Mouse (Mus musculus): ENCODE results near the gene C9orf72.
"Not testable (repeated sequence)": the region's sequence is repeated elsewhere in the genome, so short reads cannot be mapped to it uniquely, and the experiment has no call there.

The C9orf72 gene

DNA sequence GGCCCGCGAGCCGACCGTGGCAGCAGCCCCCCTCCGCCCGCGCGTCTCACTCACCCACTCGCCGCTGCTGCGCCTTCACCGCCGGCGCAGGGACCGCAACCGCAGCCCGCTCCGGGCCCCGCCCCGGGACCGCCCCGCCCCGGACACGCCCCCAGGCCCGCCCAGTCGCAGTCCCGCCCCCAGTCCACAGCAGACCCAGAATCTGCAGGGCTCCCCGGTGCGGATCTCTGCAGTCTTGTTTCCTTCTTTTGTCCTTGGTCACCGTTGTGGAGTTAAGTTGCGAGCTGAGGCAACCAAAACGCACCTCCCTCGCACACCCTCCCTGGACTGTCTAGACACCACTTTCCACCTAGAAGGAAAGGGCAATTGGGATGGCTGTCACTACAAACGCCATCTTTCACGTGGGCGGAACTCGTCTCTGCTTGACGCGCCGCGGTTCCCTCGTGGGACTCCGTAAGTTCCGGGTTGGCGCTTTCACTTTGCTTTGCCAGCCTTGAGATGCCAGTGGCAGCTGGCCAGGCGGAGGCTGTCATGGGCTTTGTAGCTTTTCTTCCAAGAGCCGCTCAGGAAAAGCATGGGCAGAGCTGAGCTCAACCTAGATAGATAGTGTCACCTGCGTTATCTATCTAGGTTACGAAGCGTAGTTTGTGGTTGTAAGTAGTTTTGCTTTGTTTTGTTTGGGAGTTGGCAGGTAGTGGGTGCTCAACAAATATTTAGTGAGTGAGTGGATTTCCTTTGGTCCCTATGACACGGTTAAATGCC is at the start of gene C9orf72:
Gene C9orf72 (minus strand): TSS at position 442 of the 762 bp plus-strand sequence.
- DNase-seq: peak; percentile 97

DNA sequence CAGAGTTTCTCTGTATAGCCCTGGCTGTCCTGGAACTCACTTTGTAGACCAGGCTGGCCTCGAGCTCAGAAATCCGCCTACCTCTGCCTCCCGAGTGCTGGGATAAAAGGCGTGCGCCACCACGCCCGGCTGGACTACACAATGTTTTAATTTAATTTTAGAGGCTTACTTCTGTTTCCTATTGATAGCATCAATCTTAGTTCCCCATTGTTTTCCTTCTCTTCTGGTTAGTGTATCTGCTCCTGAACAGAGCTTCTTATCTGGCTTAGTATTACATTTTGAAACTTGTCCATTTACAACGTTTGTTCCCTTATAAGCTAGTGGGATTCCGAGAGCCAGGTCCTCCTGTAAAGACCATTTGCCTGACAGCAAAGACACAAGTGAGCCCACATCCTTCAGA is 33.0 kb upstream of the C9orf72 start:
- no peak for DNase-seq

- DNase-seq: no peak
Measured at GRCm38 (mm10) chr4:35244023-35244422, 18.0 kb upstream of the C9orf72 start.

DNA sequence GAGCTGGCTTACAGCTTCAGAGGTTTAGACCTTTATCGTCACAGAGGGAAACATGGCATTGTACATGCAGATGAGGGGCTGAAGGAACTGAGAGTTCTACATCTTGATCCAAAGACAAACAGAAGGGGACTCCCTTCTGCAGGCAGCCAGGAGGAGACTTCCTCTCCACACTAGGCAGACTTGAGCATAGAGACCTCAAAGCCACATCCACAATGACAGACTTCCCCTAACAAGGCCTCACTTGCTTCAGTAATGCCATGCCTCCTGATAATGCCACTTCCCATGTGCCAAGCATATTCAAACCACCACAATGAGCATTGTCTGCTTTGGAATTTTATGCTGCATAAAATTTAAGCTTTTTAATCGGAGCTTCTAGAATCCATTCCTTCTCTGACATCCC is 15.8 kb upstream of the C9orf72 start:
- DNase-seq: no peak

DNA sequence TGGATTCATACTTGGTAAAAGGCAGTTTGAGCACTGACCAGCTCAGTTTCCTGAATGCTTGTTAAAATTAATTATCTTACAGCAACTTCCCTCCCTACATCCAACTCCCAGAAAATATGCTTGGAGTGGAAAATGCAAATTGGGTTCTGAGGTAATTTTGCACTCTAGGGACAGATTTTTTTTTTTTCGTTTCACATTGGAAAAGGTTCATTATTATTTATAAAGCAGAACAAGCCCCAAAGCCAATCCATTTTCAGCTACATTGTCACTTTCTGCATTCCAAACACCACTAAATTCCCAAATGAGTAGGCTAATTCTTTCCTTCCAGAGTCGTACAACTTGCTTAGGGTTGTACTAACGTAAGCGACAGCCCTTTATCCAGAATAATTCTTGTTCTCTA is 12.7 kb upstream of the C9orf72 start:
- no peak for DNase-seq

DNA sequence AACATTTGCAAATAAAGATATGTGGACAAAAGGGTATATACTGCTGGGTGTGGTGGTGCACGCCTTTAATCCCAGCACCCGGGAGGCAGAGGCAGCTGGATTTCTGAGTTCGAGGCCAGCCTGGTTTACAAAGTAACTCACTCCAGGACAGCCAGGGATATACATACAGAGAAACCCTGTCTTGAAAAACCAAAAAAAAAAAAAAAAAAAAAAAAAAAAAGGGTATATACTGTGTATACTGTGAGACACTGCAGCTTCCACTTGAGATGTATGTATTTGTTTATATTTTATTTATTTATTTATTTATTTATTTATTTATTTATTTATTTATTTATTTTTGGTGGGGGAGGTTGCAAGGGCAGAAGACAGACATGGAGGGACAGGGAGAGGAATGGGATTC is 12.3 kb upstream of the C9orf72 start:
- not testable (repeated sequence) for DNase-seq

DNA sequence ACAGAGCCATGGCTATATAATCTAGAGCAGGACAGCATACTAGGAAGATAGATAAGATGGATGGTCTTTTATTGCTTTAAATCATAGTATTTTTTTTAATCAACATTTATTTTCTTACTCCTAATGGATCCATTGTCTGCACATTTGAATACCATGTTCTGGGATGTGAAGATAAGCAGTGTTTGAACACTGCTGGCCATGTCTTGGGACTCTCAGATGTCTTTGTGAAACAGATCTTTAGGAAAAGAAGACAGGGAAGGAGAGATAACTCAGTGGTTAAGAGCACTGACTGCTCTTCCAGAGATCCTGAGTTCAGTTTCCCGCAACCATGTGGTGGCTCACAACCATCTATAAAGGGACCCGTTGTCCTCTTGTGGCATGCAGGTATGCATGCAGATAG is 10.3 kb upstream of the C9orf72 start:
- DNase-seq: no peak

DNA sequence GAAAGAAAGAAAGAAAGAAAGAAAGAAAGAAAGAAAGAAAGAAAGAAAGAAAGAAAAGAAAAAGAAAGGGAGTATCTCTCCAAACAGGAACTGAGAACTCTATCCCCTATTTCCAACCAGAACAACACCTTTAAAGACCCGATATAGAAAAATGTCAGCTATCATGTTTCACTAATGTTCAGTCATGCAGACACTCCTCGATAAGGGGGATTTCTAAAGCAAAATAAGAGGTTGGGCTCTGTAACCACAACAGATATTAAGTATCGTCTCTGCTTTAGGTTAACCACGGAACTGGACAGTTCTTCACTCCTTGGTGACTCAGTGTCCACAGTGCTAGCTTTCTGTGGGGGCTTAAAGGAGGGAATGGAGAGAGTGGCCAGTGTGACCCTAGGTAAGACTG is 2.3 kb upstream of the C9orf72 start:
- no peak for DNase-seq

DNA sequence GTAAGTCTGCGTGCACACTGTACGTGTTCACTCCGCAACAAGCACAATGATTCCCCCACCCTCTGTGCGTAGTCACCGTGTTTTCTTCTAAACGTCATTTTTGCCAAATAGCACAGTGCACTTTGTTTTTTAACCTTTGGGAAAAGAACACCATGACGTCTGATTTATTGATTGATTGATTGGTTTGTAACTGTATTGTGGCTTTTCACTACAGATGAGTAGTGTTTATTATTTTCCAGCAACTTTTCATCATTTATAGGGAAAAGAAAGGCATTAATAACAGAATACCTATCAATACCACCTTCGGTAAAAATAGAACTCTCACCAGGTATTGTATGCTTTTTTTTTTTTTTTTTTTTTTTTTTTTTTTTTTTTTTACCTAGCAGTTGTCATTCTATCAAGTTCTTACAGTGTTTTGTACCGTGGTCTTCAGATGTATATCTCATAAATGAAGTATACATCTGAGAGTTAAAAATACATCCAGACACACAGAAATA is 569 bp upstream of the C9orf72 start:
- no peak for DNase-seq

DNA sequence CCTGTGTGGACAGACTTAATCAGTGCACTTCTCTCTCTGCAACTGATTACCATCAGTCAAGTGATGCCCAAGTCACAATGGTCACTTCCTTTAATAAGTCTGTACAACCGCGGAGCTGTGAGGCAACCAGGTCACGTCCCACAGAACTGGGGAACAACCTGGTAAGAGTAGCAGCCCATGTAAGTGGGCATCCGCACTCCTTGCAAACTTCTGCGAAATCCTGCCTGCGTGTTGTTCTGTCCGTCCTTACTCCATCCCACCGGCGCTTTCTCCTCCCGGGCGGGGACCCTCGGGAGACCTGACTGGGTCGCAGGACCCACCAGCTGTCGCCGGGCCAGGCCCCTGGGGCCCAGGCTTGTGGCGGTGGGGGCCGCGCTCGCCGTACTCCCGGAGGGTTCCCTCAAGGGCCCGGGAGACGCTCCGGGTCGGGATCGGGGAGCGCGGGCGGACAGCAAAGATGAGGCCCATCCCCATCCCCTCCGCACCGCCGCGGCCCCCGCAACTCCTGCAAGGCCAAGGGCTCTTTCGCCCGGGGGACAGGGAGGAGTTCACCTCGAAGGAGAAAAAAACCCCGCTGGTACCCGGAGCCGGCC is 738 bp downstream of the C9orf72 start:
- no peak for DNase-seq

DNA sequence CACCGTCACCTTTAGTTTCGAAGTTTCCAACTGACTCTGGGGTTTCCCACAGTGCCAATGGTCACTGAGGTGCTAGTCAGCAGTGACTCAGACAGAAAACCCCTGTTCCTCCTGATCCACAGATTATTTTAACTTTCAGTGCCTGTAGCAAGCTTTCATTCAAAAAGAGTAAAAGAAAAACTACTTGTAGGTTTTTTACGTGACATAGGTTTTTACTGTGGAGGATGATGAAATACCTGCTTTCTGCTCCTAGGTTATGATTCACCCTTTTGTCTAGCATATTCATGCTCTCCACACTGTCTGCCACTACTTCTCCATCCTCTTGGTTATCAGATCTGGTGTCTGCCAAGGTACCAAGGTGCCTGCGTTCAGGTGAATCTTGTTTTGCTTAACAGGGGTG is 1.9 kb downstream of the C9orf72 start:
- DNase-seq: no peak

DNA sequence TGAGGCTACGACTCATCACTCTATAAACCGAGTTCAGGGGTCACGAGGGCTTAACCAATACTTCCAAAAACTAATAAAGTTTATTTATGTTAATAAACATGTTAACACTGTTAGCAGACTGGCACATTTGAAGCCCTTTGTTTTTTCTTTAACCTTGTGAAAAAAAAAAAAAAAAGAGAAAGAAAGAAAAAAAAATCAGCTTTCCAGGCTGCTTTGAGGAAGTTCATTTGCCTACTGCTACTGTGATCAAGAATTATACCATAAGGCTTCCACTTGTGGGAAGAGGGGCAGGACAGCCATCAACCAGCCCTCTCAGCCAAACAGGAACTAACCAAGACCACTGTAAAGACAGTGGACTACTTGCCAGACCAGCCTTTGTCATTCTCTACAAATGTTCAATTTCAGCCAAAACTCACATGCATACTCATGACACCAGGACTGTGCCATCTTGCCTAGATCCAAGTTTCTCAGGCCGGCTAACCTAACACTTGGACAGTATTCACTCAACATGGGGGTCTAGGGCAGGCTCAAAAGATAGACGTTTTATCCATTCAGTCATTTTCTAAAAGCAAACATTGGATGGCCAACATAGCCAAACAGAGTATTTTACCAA is 2.5 kb downstream of the C9orf72 start:
- DNase-seq: no peak

DNA sequence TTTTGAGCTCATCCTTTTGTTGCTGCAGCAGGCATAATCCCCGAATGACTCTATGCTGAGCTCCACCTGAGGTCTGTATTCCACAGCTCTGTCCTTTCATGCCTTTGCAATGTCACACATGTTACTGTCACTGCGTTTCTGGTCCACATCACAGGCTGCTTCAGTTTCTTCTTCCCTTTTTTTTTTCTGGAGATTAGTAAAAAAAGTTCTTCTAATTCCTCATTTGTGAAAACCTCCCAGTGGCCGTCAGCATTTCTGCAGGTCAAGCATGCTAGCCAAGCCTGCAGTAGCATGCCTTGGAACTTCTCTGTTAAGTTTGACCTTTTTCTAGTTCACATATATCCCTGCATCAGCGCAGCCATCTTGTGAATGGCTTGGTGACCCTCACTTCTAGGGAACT is 4.1 kb downstream of the C9orf72 start:
- DNase-seq: no peak

DNA sequence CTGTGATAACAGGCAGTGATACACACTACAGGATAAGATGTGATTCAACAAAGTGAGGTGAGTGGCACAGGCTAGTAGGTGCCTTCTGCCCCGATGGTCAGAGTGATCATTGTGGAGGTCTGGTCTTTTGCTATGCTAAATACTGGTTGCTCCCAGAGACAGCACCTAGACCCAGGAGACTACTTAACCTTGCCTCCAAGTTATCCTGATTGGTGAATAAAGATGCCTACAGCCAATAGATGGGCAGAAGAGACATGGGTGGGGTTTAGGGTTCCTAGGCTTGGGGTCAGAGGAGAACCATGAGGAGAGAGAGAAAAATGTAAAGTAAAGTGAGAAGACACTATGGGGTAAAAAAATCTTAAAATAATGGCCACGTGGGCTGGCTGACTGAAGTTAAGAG is 4.8 kb downstream of the C9orf72 start:
- no peak for DNase-seq

- DNase-seq: no peak
Measured at GRCm38 (mm10) chr4:35220108-35220731, 5.8 kb downstream of the C9orf72 start.

DNA sequence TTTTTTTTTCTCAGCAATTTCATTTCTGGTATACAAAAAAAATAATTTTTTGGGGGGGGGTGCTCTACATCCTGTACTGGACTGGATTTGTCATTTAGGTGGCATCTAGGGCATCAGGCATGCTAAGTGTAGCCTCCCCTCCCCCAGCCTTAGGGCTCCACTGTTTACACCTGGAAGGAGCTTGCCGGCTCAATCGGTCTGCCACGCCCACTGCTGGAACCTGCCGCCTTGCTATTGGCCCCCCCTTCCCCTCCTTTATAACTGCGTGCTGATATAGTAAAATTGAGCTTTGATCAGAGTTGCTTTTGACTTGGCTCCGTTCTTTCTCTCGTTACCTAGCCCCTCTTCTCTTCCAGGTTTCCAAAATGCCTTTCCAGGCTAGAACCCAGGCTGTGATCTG is 21.3 kb downstream of the C9orf72 start:
- DNase-seq: no peak

DNA sequence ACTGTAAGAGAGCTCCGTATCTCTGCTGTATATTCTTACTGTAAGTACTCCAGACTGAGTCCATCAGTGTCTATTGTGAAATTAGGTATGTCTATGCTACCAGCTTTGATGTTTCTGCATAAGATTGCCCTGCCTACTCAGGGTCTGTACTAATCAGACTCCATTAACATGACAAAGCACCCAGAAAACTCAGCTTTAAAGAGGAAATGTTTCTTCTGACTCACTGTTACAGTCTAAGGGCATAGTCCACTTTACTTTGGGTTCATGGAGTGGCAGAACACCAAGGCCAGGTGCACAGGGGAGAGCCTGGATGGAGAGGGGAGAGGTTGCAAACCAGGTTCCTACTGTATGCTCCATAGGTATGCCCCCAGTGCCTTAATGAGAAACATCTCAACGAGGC is 22.3 kb downstream of the C9orf72 start:
- no peak for DNase-seq

DNA sequence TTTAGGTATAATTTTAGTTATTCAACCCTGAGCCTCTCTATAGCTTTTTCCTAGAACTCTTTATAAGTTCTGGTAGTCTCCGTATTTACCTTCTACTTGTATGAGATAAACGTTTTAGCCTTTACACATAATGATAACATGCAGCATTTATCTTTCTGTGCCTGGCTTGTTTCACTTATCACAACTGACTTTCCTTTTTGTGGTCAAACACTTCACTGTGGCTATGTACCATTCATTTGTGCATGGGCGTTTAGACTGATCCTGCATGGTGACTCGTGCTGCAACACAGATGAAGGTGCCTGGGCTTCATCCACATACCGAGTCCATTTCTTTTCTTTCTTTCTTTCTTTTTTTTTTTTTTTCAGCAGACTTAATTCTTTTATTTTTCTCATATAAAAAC is 24.3 kb downstream of the C9orf72 start:
- DNase-seq: no peak

- DNase-seq: no peak
Measured at GRCm38 (mm10) chr4:35192725-35193124, 33.2 kb downstream of the C9orf72 start.

DNA sequence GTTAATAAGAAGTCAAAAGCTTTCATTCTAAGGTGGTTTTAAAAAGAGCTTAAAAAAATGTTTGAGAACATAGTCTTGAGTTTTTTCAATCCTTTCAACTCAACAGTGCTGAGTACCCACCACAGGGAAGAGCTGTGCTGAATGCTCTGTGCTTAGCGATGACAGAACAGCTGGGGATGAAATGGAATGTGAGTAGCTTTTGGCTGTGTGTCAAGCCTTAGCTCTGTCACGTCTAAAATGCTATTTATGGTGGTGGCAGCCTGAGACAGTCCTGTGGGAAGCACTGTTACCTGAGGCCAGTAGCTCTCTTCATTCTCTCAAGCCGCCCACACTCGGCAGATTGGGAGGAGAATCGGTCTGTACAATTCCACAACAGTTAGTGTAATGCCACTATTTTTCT is 36.2 kb downstream of the C9orf72 start:
- no peak for DNase-seq

GRCm38 (mm10) chr4:35187617-35188326 is 38.2 kb downstream of the C9orf72 start:
- no peak for DNase-seq

DNA sequence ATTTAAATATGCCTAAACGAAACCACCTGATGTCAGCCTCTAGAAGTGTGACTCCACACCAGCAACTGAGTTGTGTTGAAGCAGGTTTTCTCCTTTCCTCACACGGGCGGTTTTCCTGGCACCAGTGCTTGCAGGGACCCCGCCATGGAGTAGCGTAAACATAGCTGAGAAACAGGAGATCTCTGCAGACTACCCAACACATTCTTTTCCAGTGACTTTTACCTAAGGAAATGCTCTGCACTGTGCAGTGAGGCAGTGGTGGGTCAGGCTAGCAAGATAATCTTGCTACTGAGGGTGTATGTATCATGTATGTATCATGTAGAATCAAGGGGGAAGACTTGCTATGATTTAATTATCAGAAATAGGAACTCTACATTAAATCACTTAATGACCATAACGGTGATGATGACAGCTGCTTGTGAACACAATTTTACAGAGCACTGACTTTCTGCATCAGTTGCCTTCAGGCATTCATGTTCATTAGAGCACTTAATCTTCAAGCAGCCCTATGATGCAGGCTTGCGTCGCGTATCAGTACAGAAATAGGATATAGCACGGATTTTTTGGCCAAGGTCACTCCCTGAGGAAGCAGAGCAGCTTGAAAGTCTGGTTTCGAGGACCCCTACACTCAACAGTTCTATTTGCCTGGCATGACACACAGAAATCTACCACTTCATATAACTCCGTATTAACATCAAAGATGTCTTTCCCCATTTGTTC is 47.9 kb downstream of the C9orf72 start:
- DNase-seq: no peak
